8 mouse cellular contexts compared by ENCODE assay signal in the genomic region with DNA sequence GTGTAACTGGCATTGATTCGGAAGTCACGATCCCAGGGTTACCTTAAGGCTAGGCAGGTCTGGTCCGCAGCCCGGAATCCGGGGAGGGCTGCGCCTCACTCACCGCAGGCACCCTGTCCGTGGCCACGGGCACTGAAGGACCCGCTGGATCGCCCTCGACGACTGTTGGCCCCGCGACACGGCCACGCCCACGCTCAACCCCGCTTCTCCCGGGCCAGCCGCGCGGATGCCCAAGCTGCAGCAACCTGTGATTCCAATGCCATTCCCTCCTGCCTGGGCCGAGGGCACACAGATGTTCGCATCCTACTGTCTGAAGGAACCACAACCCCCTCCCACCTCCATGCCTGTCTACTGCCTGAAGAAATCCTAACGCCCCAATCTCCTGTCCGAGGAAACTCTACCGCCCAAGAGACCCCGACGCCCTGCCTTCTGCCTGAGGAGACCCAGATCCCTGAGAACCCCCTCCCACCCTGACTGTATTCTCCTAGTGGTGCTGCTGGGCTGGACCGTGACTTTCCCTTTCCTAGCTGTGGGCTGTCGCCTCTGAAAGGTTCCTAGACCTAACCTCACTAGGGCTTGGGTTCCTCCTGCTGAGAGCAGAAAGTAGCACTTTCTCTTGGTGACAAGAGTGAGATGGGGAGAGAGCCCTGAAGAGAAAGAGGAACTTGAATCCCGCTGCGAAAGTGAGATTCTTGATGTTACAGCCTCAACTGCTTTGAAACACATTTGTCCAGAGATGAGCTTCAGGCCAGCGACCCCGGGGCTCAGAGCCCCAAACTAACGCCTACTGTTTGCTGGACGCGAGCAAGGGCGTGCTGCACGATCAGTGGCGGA. TPM values are rescaled to one million over a fixed set of nuclear protein-coding genes. Genes with fewer than 3 reads are reported as not detected.
DNase-seq lines count a peak whose midpoint lies in the region; ATAC-seq and TF ChIP-seq lines count a peak whose summit lies in the region.

Abca17 (minus strand) TSS at position 143 of the 834 bp plus-strand sequence.

- peaks cover 29% of the 10 kb centered on the region for H3K4me1 ChIP-seq in embryonic facial prominence, embryonic 10.5 days
- H3K4me1 ChIP-seq in heart, postnatal 0 days (ENCODE audit: control insufficient read depth, insufficient read depth), result peaks cover 7% of the 10 kb centered on the region; the same call in 1 of the 2 replicates
- H3K4me1 ChIP-seq in midbrain, embryonic 12.5 days, result peaks cover 24% of the 10 kb centered on the region

- TF ChIP-seq CTCF in heart, postnatal 0 days (IDR thresholded peaks at IDR 0.05; ENCODE audit: low read depth), result no peak

- H3K36me3 ChIP-seq in embryonic facial prominence, embryonic 10.5 days (replicated peaks), result no peaks in the 10 kb centered on the region
- H3K36me3 ChIP-seq in heart, postnatal 0 days (replicated peaks; ENCODE audit: control insufficient read depth, insufficient read depth, low read length), result no peaks in the 10 kb centered on the region
- no peaks in the 10 kb centered on the region for H3K36me3 ChIP-seq in midbrain, embryonic 12.5 days

- DNase-seq in gastrocnemius, postnatal 14 days, result peak; percentile 23
- DNase-seq in gastrocnemius, postnatal 25 days, result no peak
- peak; percentile 19 for DNase-seq in Muller cell, postnatal 12 days (ENCODE audit: inconsistent ontology term)
- peak; percentile 35 for DNase-seq in embryonic facial prominence, embryonic 10.5 days (ENCODE audit: low spot score)
- no peak for DNase-seq in heart, postnatal 0 days (ENCODE audit: low spot score)
- peak; percentile 13 for DNase-seq in layer of hippocampus, adult 9-11 months
- peak; percentile 57 for DNase-seq in testis, postnatal 10 days (ENCODE audit: low spot score)

- intact Hi-C loops in gastrocnemius, postnatal 14 days (cut with DNase I; ENCODE audit: low total_unique reads), result no loop called here

- H3K9me3 ChIP-seq in embryonic facial prominence, embryonic 10.5 days, result no peaks in the 10 kb centered on the region
- no peaks in the 10 kb centered on the region for H3K9me3 ChIP-seq in heart, postnatal 0 days (replicated peaks; ENCODE audit: control insufficient read depth, low read length)
- no peaks in the 10 kb centered on the region for H3K9me3 ChIP-seq in midbrain, embryonic 12.5 days

- peak within 1 kb of the TSS; percentile 86 for H3K4me3 ChIP-seq in embryonic facial prominence, embryonic 10.5 days
- H3K4me3 ChIP-seq in heart, postnatal 0 days (ENCODE audit: low read depth, low read length), result peak within 1 kb of the TSS; percentile 76
- peak within 1 kb of the TSS; percentile 78 for H3K4me3 ChIP-seq in midbrain, embryonic 12.5 days

- no peak for ATAC-seq in heart, postnatal 0 days (ENCODE audit: insufficient read depth, low read depth)
- 0 out of 2 replicates have a peak, but pooled peaks have one; percentile 20 for ATAC-seq in midbrain, embryonic 12.5 days (ENCODE audit: low FRiP score, low read depth)

- 5% methylated on average over 42 of the region's 42 CpGs for WGBS in embryonic facial prominence, embryonic 10.5 days
- 5% methylated on average over 40 of the region's 42 CpGs for WGBS in heart, postnatal 0 days
- WGBS in midbrain, embryonic 12.5 days, result 5% methylated on average over 42 of the region's 42 CpGs

- peak within 1 kb of the TSS; percentile 87 for H3K27ac ChIP-seq in embryonic facial prominence, embryonic 10.5 days (replicated peaks)
- H3K27ac ChIP-seq in heart, postnatal 0 days (ENCODE audit: low read depth), result no peak within 1 kb of the TSS; the same call in 1 of the 2 replicates
- peak within 1 kb of the TSS; percentile 73 for H3K27ac ChIP-seq in midbrain, embryonic 12.5 days (replicated peaks)

- H3K4me2 ChIP-seq in heart, postnatal 0 days (ENCODE audit: low read depth, low read length), result peak within 1 kb of the TSS; percentile 97
- peak within 1 kb of the TSS; percentile 91 for H3K4me2 ChIP-seq in midbrain, embryonic 12.5 days (replicated peaks)

- H3K27me3 ChIP-seq in embryonic facial prominence, embryonic 10.5 days (replicated peaks; ENCODE audit: low read depth, poor library complexity, severe bottlenecking), result peaks cover 53% of the 10 kb centered on the region
- H3K27me3 ChIP-seq in heart, postnatal 0 days (ENCODE audit: control insufficient read depth, insufficient read depth, low read length), result peaks cover 18% of the 10 kb centered on the region
- peaks cover 29% of the 10 kb centered on the region for H3K27me3 ChIP-seq in midbrain, embryonic 12.5 days

- no peak for TF ChIP-seq EP300 in heart, postnatal 0 days (IDR thresholded peaks at IDR 0.05; ENCODE audit: low read depth)

- H3K9ac ChIP-seq in heart, postnatal 0 days (replicated peaks; ENCODE audit: low read depth, low read length), result peak within 1 kb of the TSS; percentile 79
- H3K9ac ChIP-seq in midbrain, embryonic 12.5 days (replicated peaks), result peak within 1 kb of the TSS; percentile 84

RNA-seq across cellular contexts. Expression of gene Abca17, which starts in this region (rescaled TPM):
- total RNA-seq in gastrocnemius, postnatal 14 days (2021), result under 1 TPM in 1 of 2 experiments, not detected in 1; 0.09 TPM
- total RNA-seq in gastrocnemius, postnatal 25 days (2021), result not detected
- 0.16 TPM in 1 of 2 replicates, not detected in the other for polyA plus RNA-seq in embryonic facial prominence, embryonic 10.5 days (2016; fragmentation: Nextera tagmentation; extraction: Ambion mirVana)
- not detected in 2 replicates for total RNA-seq in heart, postnatal 0 days (2014; rRNA removed; ENCODE audit: low replicate concordance)
- not detected in 2 replicates for polyA plus RNA-seq in heart, postnatal 0 days (2015; fragmentation: Nextera tagmentation; extraction: Ambion mirVana)
- polyA plus RNA-seq in midbrain, embryonic 12.5 days (2016; fragmentation: Nextera tagmentation; extraction: Ambion mirVana), result 0.41 TPM in 1 of 2 replicates, not detected in the other

Comparison
In these comparisons a context has a peak if more than half of its experiments do, and no peak if none do; other contexts are left out.
1. Peak in DNase-seq in gastrocnemius, postnatal 14 days; RNA of the gene not detected or under 1 TPM.
2. Peak in DNase-seq, H3K4me3 ChIP-seq and H3K27ac ChIP-seq in embryonic facial prominence, embryonic 10.5 days; RNA of the gene not detected or under 1 TPM.
3. Peak in ATAC-seq, H3K4me3 ChIP-seq, H3K27ac ChIP-seq, H3K9ac ChIP-seq and H3K4me2 ChIP-seq in midbrain, embryonic 12.5 days; RNA of the gene not detected or under 1 TPM.
4. DNase-seq: peak in Muller cell, postnatal 12 days (single experiment), layer of hippocampus, adult 9-11 months (single experiment) and testis, postnatal 10 days (single experiment); none in gastrocnemius, postnatal 25 days (single experiment) and heart, postnatal 0 days (single experiment).
5. Peak in every context shown above with its lines, with median percentiles within 50 percentile points of each other: H3K4me3 ChIP-seq.